Mouse (Mus musculus): ENCODE data around the gene Itsn2.

DNA sequence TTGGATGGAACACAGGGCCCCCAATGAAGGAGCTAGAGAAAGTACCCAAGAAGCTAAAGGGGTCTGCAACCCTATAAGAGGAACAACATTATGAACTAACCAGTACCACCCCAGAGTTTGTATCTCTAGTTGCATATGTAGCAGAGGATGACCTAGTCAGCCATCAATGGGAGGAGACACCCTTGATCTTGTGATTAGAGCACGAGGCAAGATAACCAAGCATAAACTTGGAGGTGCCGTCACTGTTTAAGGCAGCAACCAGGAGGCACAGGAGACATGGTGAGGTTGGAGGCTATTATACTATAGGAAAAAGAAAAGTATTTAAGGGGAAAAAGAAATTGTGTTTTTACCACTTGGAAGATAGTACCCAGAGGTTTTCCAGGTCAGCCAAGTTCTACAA is 64.4 kb downstream of the Itsn2 start:
- no peak for TF ChIP-seq POLR2A (IDR thresholded peaks at IDR 0.05; ENCODE audit: insufficient read length, low read depth)
- no peak for TF ChIP-seq POLR2AphosphoS2 (IDR thresholded peaks at IDR 0.05; ENCODE audit: insufficient read length, low read depth)
- TF ChIP-seq CEBPB (IDR thresholded peaks at IDR 0.05; ENCODE audit: insufficient read depth, poor library complexity, severe bottlenecking), result no peak
- TF ChIP-seq USF1 (IDR thresholded peaks at IDR 0.05; ENCODE audit: low read depth), result no peak

All from myocyte (in vitro differentiated cells).